Mouse (Mus musculus) lung, postnatal 14 days (tissue): ENCODE results near the gene Rprd2.
A peak's percentile ranks its signal among the peaks of the same experiment; 100 is the strongest.

Experiments used
- DNase-seq: peaks from one replicate; pipeline ENCODE4 v3.0.0; 2021

Rprd2 gene

GRCm38 (mm10) chr3:95734092-95734702 is 84.5 kb downstream of the Rprd2 start:
- DNase-seq = peak; percentile 23

DNA sequence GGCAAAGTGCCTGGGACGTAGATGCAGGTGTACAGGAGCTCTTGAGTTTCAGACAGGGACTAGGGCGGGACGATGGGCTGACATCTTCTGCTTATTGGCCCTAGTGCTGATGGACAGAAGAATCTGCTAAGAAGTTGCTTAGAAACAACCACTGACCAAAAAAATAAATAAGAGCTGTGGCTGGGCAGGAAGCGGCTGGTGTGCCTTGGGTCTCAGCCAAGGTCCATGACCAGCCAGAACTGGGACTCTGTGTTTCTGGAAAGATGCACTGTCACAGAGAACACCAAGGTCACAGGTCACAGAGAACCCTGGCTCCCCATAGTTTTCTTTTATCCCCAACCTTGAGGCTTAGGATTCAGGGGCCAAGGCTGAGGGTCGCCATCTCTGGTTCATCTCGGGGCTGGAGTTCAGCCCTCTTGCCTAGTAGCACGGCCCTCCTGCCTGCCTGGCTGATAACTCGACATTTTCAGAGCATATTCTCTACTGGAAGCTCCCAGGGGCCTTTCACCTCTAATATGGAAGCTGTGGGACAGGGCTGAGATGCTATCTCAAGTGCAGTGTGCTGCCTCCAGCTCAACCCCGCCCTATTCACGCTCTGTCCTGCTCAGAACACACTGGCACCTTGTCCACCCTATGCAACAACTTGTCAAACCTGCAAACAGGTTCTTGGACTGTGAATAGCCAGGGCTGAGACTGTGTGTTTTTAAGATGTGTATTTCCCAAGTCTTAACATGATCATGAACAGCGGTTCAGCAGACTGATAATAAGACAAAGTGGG is 85.7 kb downstream of the Rprd2 start:
- DNase-seq = peak; percentile 71

GRCm38 (mm10) chr3:95732297-95732696 is 86.4 kb downstream of the Rprd2 start:
- no peak for DNase-seq

GRCm38 (mm10) chr3:95731802-95732201 is 86.9 kb downstream of the Rprd2 start:
- DNase-seq = no peak

DNA sequence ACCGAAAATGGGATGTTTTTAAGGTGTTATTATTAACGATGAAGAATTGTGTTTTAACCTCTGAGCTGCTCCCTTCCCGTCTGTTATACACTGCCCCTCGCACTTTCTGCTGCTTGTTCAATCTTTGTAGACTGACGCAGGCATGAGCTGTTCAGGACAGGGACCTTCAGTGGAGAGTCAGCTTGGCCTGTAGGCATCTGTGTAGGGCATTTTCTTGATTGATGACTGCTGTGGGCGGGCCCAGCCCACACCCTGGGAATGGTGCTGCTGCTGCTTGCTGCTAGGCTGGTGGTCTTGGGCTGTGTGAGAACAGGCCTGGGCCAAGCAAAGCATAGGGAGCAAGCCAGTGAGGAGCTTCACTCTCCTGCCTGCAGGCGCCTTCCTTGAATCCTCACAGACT is 88.2 kb downstream of the Rprd2 start:
- no peak for DNase-seq

GRCm38 (mm10) chr3:95728906-95729305 is 89.8 kb downstream of the Rprd2 start:
- no peak for DNase-seq

- DNase-seq = no peak
Observed at GRCm38 (mm10) chr3:95726696-95727358, 91.8 kb downstream of the Rprd2 start.

GRCm38 (mm10) chr3:95725863-95726262 is 92.8 kb downstream of the Rprd2 start:
- DNase-seq = no peak

DNA sequence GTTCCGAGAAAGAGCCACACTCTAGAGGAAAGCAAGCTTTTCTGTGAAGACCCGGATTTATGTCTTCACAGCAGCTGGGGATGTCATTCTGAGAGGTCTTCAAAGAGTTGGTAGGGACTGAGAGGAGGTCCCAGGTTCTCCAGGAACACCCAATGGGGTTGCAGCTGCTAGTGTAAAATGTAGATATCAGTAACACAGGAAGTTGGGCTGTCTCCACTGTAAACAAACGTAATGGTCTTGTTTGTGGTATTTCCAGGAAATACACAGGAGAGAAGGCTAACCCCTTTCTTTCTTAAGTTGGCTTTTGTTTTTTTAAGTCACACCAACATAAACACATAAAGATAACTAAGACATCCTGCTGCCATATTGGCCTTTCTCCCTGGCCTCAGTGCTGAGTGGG is 96.3 kb downstream of the Rprd2 start:
- DNase-seq = no peak

DNA sequence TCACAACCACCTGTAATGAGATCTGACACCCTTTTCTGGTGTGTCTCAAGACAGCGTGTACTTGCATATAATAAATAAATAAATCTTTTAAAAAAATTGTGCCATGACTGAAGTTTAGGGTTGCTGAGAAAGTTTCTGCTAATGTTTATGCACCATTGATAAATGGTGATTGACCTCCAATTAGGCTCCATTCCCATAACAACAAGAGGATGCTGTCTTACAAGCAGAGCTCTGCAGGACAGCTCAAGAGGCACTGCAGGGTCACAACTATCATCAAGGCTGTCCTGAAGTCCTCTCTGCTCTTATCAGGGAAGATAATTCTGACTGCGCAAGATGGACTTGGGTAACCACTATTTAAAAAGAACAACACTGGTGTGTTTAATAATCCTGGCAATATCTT is 100.5 kb downstream of the Rprd2 start:
- DNase-seq = no peak

GRCm38 (mm10) chr3:95716075-95716474 is 102.6 kb downstream of the Rprd2 start:
- DNase-seq = no peak
